Mouse (Mus musculus) mesoderm, embryonic 11.5 days (tissue): ENCODE measurements around the gene Adgrf3.

ENCODE experiments used
- DNase-seq: peaks from one replicate; pipeline ENCODE4 v3.0.0-alpha.2; 2012; ENCODE audit warnings: low read depth, low spot score

The Adgrf3 gene

DNA sequence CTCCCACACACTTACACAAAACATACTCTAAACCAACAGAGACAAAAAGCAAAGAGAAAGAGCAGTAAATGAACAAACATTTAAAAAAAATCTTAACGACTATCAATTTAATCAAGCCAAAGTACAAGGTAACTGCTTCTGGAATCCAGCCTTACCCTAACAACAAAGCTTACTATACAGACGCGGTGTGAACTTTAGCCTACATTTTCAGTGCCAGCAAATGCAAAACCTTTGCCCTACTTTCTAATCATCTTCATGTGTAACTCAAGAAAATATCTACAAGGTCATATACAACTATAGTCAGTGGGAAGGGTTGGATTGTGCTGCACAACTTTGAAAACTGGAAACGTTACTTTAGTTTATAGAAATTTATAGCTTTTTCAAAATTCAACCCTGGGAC lies 53.5 kb downstream of the Adgrf3 start:
- no peak for DNase-seq

DNA sequence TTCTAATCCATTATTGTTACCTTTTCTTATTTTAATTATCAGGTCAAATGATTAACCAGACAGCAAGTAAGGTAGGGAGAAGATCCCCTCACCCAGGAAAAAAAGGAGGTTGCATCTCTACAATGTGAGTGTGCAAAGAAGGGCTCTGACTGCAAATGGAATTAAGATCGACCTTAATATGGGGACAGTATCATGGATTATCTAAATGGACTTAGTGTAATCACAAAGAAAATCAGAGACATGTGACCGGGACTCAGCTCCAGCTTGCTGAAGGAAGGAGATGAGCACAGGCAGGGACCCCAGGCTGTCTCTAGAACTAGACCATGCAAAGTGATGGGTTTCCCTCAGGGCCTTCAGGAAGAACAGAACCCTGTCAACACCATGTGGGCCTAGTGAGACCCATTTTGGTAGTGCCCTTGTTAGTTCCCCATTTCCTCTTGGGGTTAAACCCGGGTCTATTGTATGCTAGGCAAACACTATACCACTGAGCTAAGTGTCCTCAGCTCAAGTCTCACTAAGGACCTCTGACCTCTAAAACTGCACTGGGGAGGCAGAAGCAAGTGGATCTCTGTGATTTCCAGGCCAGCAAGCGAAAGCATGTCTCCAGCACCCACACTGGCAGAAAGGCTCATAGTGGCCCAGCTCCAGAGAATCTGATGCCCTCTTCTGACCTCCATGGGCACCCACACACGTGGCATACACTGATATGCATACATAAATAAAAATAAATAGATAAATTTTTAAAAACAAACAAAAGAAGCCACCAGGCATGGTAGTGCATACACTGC lies 57.2 kb downstream of the Adgrf3 start:
- DNase-seq = no peak

DNA sequence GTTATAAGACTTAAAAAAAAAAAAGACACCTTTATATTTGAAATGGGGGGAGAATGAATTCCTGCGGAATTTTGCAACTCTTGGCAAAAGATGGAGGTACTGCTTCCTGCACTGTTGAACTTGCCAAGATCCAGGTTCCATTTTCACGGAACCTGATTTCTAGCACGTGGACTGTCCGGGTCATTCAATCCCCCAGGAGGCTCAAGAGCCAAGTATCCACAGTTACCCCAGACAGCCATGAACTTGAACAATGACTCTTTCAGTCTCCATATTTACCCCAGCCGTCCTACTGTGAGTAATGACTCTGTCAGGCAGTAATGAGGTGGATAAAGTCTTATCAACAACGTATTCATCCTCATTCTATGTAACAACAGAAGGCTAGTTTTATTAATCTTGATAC lies 59.0 kb downstream of the Adgrf3 start:
- no peak for DNase-seq
